Mouse (Mus musculus): Measurements from ENCODE around the gene Musk. TPM values are rescaled to one million over a fixed set of nuclear protein-coding genes. Genes with fewer than 3 reads are reported as not detected.

Gene Musk
- polyA plus RNA-seq, 1 experiment from 2014 or later: 0.20 TPM

DNA sequence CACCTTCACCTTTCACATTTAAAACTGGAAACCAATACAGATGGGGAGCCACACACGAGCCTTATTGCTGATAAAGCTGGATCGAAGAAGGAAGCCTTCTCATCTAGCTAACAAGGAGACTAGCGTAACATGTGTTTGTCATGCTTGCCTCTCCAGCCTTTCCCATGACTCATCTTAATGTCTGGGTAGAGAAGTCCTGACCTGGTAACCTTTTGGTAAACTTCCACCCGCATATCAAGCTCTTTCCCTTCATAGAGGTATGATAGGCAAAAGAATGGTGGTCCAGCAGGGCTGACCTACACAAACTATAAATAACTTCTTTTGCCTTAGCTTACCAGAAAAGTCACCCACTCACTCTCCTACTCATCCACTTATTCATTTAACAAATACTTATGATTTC lies 44.3 kb downstream of the Musk start:
- 89% methylated on average over 4 of the region's 4 CpGs for WGBS

GRCm38 (mm10) chr4:58330864-58331638 lies 45.3 kb downstream of the Musk start:
- no peak overlapping the region for H3K4me3 ChIP-seq (ENCODE audit: low read depth, low read length)
- H3K4me2 ChIP-seq (ENCODE audit: low read length): no peak overlapping the region
- no peaks in the 10 kb centered on the region; the same call in 1 of the 2 replicates for H3K4me1 ChIP-seq (ENCODE audit: control insufficient read depth, insufficient read depth, low read length)
- no peaks in the 10 kb centered on the region for H3K9me3 ChIP-seq (replicated peaks; ENCODE audit: control insufficient read depth, low read length, poor library complexity, severe bottlenecking)
- H3K9ac ChIP-seq (ENCODE audit: low read depth, low read length): no peak overlapping the region
- ATAC-seq: no peak
- WGBS: 95% methylated on average over 10 of the region's 10 CpGs
- no peaks in the 10 kb centered on the region for H3K27me3 ChIP-seq (ENCODE audit: control insufficient read depth, insufficient read depth, low read depth, low read length)
- H3K27ac ChIP-seq (ENCODE audit: low read length): no peak overlapping the region
- no peaks in the 10 kb centered on the region for H3K36me3 ChIP-seq (ENCODE audit: control insufficient read depth, insufficient read depth, low read length)

More for the DNA sequence above, 44.3 kb downstream of the Musk start:
- no peaks in the 10 kb centered on the region for H3K9me3 ChIP-seq (replicated peaks; ENCODE audit: control insufficient read depth, low read length, poor library complexity, severe bottlenecking)
- H3K4me2 ChIP-seq (ENCODE audit: low read length): no peak overlapping the region
- H3K36me3 ChIP-seq (ENCODE audit: control insufficient read depth, insufficient read depth, low read length): no peaks in the 10 kb centered on the region
- no peak overlapping the region for H3K9ac ChIP-seq (ENCODE audit: low read depth, low read length)
- no peak for ATAC-seq
- H3K4me3 ChIP-seq (ENCODE audit: low read depth, low read length): no peak overlapping the region
- H3K4me1 ChIP-seq (ENCODE audit: control insufficient read depth, insufficient read depth, low read length): no peaks in the 10 kb centered on the region; the same call in 1 of the 2 replicates
- H3K27me3 ChIP-seq (ENCODE audit: control insufficient read depth, insufficient read depth, low read depth, low read length): no peaks in the 10 kb centered on the region
- no peak overlapping the region for H3K27ac ChIP-seq (ENCODE audit: low read length)

DNA sequence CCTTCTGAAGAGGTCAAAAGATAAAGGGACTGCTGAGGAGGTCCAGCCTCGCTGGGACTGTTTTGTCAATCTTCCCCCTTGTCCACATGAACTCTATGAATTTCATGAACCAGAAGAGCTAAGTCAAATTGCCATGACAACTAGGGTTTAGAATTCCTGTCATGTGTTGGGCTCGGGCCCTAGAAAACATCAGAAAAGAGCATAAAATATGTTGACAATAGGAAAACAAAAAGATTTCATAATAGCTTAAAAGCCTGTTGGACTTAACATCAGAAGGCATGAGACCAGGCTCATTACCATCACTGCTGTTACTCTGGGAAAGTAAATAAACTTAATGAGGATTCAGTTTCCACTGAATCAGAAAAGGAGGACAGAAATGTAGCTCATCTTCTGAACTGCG lies 46.6 kb downstream of the Musk start:
- Histone ChIP-seq H3K36me3 (ENCODE audit: control insufficient read depth, insufficient read depth, low read length) (no peaks in the 10 kb centered on the region), H3K27me3 (ENCODE audit: control insufficient read depth, insufficient read depth, low read depth, low read length) (no peaks in the 10 kb centered on the region), H3K4me3 (ENCODE audit: low read depth, low read length) (no peak overlapping the region), H3K9ac (ENCODE audit: low read depth, low read length) (no peak overlapping the region), H3K27ac (ENCODE audit: low read length) (no peak overlapping the region), H3K9me3 (replicated peaks; ENCODE audit: control insufficient read depth, low read length, poor library complexity, severe bottlenecking) (no peaks in the 10 kb centered on the region), H3K4me1 (ENCODE audit: control insufficient read depth, insufficient read depth, low read length) (no peaks in the 10 kb centered on the region; the same call in 1 of the 2 replicates), H3K4me2 (ENCODE audit: low read length) (no peak overlapping the region)
- WGBS: 29% methylated on average over 3 of the region's 3 CpGs
- no peak for ATAC-seq

DNA sequence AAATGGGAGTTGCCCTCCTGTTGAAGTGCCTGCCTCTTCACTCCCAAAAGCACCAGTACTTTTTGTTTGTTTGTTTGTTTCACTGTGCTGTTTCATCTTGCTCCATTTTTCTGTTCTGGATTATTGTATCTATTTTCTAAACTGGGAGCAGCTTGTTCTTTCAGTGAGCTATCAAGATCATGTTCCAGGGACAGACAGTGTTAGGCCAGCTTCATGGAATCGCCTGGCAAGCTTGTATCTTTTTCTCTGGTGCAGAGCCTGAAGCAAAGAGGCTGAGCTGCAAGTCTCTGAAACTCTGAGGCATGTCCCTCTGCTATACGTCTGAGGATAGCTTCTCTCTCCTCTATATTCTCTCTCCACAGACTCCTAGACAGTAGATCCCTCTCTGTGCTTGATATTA lies 50.5 kb downstream of the Musk start:
- H3K36me3 ChIP-seq (ENCODE audit: control insufficient read depth, insufficient read depth, low read length): no peaks in the 10 kb centered on the region
- WGBS: 73% methylated on average over 2 of the region's 2 CpGs
- H3K27ac ChIP-seq (ENCODE audit: low read length): no peak overlapping the region
- no peak overlapping the region for H3K9ac ChIP-seq (ENCODE audit: low read depth, low read length)
- no peaks in the 10 kb centered on the region; the same call in 1 of the 2 replicates for H3K4me1 ChIP-seq (ENCODE audit: control insufficient read depth, insufficient read depth, low read length)
- no peaks in the 10 kb centered on the region for H3K9me3 ChIP-seq (replicated peaks; ENCODE audit: control insufficient read depth, low read length, poor library complexity, severe bottlenecking)
- H3K4me3 ChIP-seq (ENCODE audit: low read depth, low read length): no peak overlapping the region
- ATAC-seq: no peak
- no peaks in the 10 kb centered on the region for H3K27me3 ChIP-seq (ENCODE audit: control insufficient read depth, insufficient read depth, low read depth, low read length)
- no peak overlapping the region for H3K4me2 ChIP-seq (ENCODE audit: low read length)

DNA sequence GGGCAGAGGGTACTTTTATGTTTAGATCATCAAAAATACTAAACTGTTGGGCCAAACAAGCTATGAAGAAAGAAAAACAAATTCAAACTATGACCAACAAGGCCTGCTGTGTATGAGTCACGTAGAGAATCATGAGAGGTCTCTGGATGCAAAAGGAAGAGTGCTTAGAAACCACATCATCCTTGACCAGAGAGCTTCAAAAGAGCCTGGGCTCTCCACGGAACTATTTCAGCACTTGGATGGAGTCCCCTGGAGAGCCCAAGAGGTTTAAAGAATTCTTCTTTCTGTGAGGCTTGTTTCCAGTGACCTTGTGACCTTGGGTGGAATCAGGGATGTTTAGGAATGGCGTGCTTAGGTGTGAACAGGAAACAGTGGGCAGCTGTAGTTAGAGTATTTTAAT lies 53.5 kb downstream of the Musk start:
- no peak overlapping the region for H3K9ac ChIP-seq (ENCODE audit: low read depth, low read length)
- no peaks in the 10 kb centered on the region for H3K4me1 ChIP-seq (ENCODE audit: control insufficient read depth, insufficient read depth, low read length)
- no peaks in the 10 kb centered on the region for H3K36me3 ChIP-seq (ENCODE audit: control insufficient read depth, insufficient read depth, low read length)
- no peaks in the 10 kb centered on the region for H3K9me3 ChIP-seq (replicated peaks; ENCODE audit: control insufficient read depth, low read length, poor library complexity, severe bottlenecking)
- no peaks in the 10 kb centered on the region for H3K27me3 ChIP-seq (ENCODE audit: control insufficient read depth, insufficient read depth, low read depth, low read length)
- no peak overlapping the region for H3K4me3 ChIP-seq (ENCODE audit: low read depth, low read length)
- no peak for ATAC-seq
- 30% methylated on average over 3 of the region's 3 CpGs for WGBS
- no peak overlapping the region for H3K27ac ChIP-seq (ENCODE audit: low read length)
- H3K4me2 ChIP-seq (ENCODE audit: low read length): no peak overlapping the region

DNA sequence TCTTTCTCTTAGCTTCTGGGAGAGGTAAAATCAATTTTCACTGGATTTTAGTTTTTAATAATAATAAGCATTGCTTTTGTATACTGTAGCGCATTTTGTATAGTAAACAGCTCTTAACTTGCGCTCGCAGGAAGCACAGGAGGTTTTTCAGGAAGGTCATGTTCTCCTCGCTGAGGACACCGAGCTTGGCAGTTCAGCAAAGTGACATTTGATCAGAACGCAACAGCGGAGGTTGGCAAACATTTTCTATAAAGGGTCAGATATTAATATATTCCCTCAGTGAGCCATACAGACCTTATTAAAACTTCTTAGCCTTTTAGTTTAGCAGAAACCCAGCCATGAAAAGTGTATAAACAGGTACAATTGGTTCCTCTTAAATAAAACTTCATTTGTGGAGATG lies 64.4 kb downstream of the Musk start:
- no peak overlapping the region for H3K27ac ChIP-seq (ENCODE audit: low read length)
- H3K4me2 ChIP-seq (ENCODE audit: low read length): no peak overlapping the region
- no peaks in the 10 kb centered on the region for H3K27me3 ChIP-seq (ENCODE audit: control insufficient read depth, insufficient read depth, low read depth, low read length)
- ATAC-seq: no peak
- H3K4me3 ChIP-seq (ENCODE audit: low read depth, low read length): no peak overlapping the region
- no peaks in the 10 kb centered on the region for H3K36me3 ChIP-seq (ENCODE audit: control insufficient read depth, insufficient read depth, low read length)
- H3K4me1 ChIP-seq (ENCODE audit: control insufficient read depth, insufficient read depth, low read length): no peaks in the 10 kb centered on the region
- no peaks in the 10 kb centered on the region for H3K9me3 ChIP-seq (replicated peaks; ENCODE audit: control insufficient read depth, low read length, poor library complexity, severe bottlenecking)
- WGBS: 97% methylated on average over 7 of the region's 7 CpGs
- H3K9ac ChIP-seq (ENCODE audit: low read depth, low read length): no peak overlapping the region

DNA sequence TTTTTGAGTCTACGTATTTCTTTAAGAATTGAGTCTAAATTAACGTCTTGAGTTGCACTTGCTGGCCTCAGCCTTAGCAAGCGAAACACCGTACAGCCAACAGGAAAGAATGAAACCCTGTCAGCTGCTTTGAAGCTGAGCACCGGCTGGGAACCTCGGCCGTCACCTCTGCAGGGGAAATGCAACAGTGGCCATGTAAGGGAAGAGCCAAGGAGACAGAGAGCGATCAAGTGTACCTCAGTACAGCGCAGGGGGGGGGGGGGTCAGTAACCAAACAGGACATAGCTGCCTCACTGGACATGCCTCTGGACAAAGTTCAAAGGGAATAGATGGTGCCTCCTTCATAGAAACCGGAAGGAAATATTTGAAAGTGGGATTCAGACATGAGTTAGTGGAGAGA lies 65.4 kb downstream of the Musk start:
- no peak overlapping the region for H3K9ac ChIP-seq (ENCODE audit: low read depth, low read length)
- H3K4me3 ChIP-seq (ENCODE audit: low read depth, low read length): no peak overlapping the region
- no peak overlapping the region for H3K4me2 ChIP-seq (ENCODE audit: low read length)
- no peaks in the 10 kb centered on the region for H3K27me3 ChIP-seq (ENCODE audit: control insufficient read depth, insufficient read depth, low read depth, low read length)
- no peak for ATAC-seq
- no peaks in the 10 kb centered on the region for H3K9me3 ChIP-seq (replicated peaks; ENCODE audit: control insufficient read depth, low read length, poor library complexity, severe bottlenecking)
- WGBS: 56% methylated on average over 10 of the region's 10 CpGs
- no peak overlapping the region for H3K27ac ChIP-seq (ENCODE audit: low read length)
- H3K4me1 ChIP-seq (ENCODE audit: control insufficient read depth, insufficient read depth, low read length): no peaks in the 10 kb centered on the region
- no peaks in the 10 kb centered on the region for H3K36me3 ChIP-seq (ENCODE audit: control insufficient read depth, insufficient read depth, low read length)

DNA sequence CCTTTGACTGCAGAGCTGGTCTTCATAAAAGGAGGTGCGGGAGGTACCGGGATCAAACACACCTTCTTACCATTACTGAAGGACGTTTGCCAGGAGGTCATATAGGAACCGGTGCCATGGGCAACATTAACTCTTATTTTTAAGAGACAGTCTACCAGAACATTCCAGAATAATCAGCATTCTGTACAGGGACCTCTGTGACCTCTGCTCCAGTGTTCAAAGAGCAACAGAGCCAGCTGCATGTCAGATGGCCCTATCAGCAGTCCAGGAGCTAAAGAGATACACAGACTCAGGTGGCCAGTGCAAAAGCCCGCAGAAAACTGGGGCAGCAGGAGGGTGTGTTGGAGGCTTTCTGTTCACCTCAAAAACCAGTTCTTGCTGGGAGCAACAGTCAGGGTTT lies 65.8 kb downstream of the Musk start:
- H3K9me3 ChIP-seq (replicated peaks; ENCODE audit: control insufficient read depth, low read length, poor library complexity, severe bottlenecking): no peaks in the 10 kb centered on the region
- H3K27ac ChIP-seq (ENCODE audit: low read length): no peak overlapping the region
- no peaks in the 10 kb centered on the region for H3K27me3 ChIP-seq (ENCODE audit: control insufficient read depth, insufficient read depth, low read depth, low read length)
- H3K36me3 ChIP-seq (ENCODE audit: control insufficient read depth, insufficient read depth, low read length): no peaks in the 10 kb centered on the region
- H3K9ac ChIP-seq (ENCODE audit: low read depth, low read length): no peak overlapping the region
- H3K4me1 ChIP-seq (ENCODE audit: control insufficient read depth, insufficient read depth, low read length): no peaks in the 10 kb centered on the region
- no peak overlapping the region for H3K4me3 ChIP-seq (ENCODE audit: low read depth, low read length)
- H3K4me2 ChIP-seq (ENCODE audit: low read length): no peak overlapping the region
- 78% methylated on average over 5 of the region's 5 CpGs for WGBS
- no peak for ATAC-seq

DNA sequence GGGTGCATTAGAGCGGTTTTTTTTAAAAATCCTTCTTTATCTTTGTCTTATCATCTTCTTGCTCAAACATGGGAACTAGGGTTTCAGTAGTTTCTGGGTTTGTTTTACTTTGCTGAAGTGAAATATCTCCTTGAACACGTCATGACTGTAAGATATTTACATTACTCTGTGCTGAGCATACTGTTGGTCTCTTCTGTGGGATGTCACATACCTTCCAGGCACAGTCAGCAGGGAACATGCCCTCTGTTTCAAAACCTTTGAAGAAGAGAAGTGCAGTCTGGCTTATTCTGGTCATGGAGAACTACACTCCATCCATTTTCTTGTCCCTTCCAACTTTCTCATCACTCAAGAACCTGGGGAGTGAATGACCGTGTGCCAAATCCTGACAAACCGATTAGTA lies 73.2 kb downstream of the Musk start:
- Histone ChIP-seq H3K4me2 (ENCODE audit: low read length) (no peak overlapping the region), H3K9me3 (replicated peaks; ENCODE audit: control insufficient read depth, low read length, poor library complexity, severe bottlenecking) (no peaks in the 10 kb centered on the region), H3K4me1 (ENCODE audit: control insufficient read depth, insufficient read depth, low read length) (no peaks in the 10 kb centered on the region), H3K27me3 (ENCODE audit: control insufficient read depth, insufficient read depth, low read depth, low read length) (no peaks in the 10 kb centered on the region), H3K36me3 (ENCODE audit: control insufficient read depth, insufficient read depth, low read length) (no peaks in the 10 kb centered on the region), H3K27ac (ENCODE audit: low read length) (no peak overlapping the region), H3K4me3 (ENCODE audit: low read depth, low read length) (no peak overlapping the region), H3K9ac (ENCODE audit: low read depth, low read length) (no peak overlapping the region)
- ATAC-seq: no peak
- 89% methylated on average over 4 of the region's 4 CpGs for WGBS
